Mouse (Mus musculus): Measurements from ENCODE around the gene Trhde. TPM values are rescaled to one million over a fixed set of nuclear protein-coding genes. Genes with fewer than 3 reads are reported as not detected.

The Trhde gene
- polyA plus RNA-seq, 1 experiment = 15.3 TPM

GRCm38 (mm10) chr10:114567891-114568290 is 234.2 kb downstream of the Trhde start:
- H3K27ac ChIP-seq (ENCODE audit: insufficient read depth, low read length) = no peak overlapping the region
- no peak overlapping the region for H3K4me3 ChIP-seq (ENCODE audit: insufficient read depth, low read length)
- TF ChIP-seq POLR2A (IDR thresholded peaks at IDR 0.05; ENCODE audit: extremely low read depth, insufficient read depth, low read length) (no peak), CTCF (IDR thresholded peaks at IDR 0.05; ENCODE audit: extremely low read depth, insufficient read depth, low read length) (no peak)
- no peaks in the 10 kb centered on the region for H3K4me1 ChIP-seq (ENCODE audit: control insufficient read depth, insufficient read depth, low read length)

DNA sequence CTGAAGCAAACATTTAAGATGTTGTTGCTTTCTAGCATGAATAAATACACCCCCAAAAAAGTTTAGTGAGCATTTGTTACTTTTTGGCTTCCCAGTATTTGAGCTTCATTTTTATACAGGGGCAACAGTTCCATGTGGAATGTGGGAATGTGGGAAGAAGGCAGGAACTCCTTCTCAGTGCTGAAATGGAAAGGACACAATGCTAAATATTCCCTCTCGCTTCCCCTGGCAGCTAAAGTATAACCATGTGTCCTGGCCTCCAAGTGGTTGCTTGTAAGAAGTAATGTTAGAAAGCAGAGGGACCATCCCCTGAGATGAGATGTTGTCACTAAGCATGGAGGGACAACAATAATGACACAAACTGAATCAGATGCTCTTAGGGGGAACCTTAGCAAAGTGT is 292.9 kb downstream of the Trhde start:
- H3K27ac ChIP-seq (ENCODE audit: insufficient read depth, low read length) = no peak overlapping the region
- no peak overlapping the region for H3K4me3 ChIP-seq (ENCODE audit: insufficient read depth, low read length)
- H3K4me1 ChIP-seq (ENCODE audit: control insufficient read depth, insufficient read depth, low read length) = no peaks in the 10 kb centered on the region
- TF ChIP-seq POLR2A (IDR thresholded peaks at IDR 0.05; ENCODE audit: extremely low read depth, insufficient read depth, low read length) (no peak), CTCF (IDR thresholded peaks at IDR 0.05; ENCODE audit: extremely low read depth, insufficient read depth, low read length) (no peak)

GRCm38 (mm10) chr10:114488806-114489205 is 313.3 kb downstream of the Trhde start:
- Histone ChIP-seq H3K4me3 (ENCODE audit: insufficient read depth, low read length) (no peak overlapping the region), H3K27ac (ENCODE audit: insufficient read depth, low read length) (no peak overlapping the region), H3K4me1 (ENCODE audit: control insufficient read depth, insufficient read depth, low read length) (no peaks in the 10 kb centered on the region)
- no peak for TF ChIP-seq CTCF (IDR thresholded peaks at IDR 0.05; ENCODE audit: extremely low read depth, insufficient read depth, low read length)
- TF ChIP-seq POLR2A (IDR thresholded peaks at IDR 0.05; ENCODE audit: extremely low read depth, insufficient read depth, low read length) = no peak

- no peak for TF ChIP-seq CTCF (IDR thresholded peaks at IDR 0.05; ENCODE audit: extremely low read depth, insufficient read depth, low read length)
- no peak for TF ChIP-seq POLR2A (IDR thresholded peaks at IDR 0.05; ENCODE audit: extremely low read depth, insufficient read depth, low read length)
- H3K4me1 ChIP-seq (ENCODE audit: control insufficient read depth, insufficient read depth, low read length) = no peaks in the 10 kb centered on the region
- H3K4me3 ChIP-seq (ENCODE audit: insufficient read depth, low read length) = no peak overlapping the region
- no peak overlapping the region for H3K27ac ChIP-seq (ENCODE audit: insufficient read depth, low read length)
Measured at GRCm38 (mm10) chr10:114455591-114455990, 346.5 kb downstream of the Trhde start.

DNA sequence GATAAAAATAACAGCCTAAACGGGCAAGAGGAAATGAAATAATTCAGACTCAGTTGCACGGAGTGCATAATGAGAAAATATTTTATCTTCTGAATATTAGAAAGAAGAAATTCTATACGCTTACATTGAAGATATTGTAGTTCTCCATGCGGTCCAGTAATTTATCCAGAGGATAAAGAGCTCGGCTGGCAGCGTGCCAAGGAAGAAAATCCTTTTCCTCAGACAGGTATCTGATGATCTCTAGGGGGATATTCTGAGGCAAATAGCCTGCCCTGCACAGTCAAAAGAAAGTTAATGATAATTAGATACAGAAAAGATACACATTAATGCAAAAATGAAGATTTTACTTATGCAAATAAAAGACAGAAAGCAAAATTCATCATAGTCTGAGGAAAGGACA is 354.0 kb downstream of the Trhde start:
- no peak overlapping the region for H3K27ac ChIP-seq (ENCODE audit: insufficient read depth, low read length)
- H3K4me3 ChIP-seq (ENCODE audit: insufficient read depth, low read length) = no peak overlapping the region
- TF ChIP-seq POLR2A (IDR thresholded peaks at IDR 0.05; ENCODE audit: extremely low read depth, insufficient read depth, low read length) (no peak), CTCF (IDR thresholded peaks at IDR 0.05; ENCODE audit: extremely low read depth, insufficient read depth, low read length) (no peak)
- H3K4me1 ChIP-seq (ENCODE audit: control insufficient read depth, insufficient read depth, low read length) = no peaks in the 10 kb centered on the region

GRCm38 (mm10) chr10:114418956-114419530 is 383.1 kb downstream of the Trhde start:
- no peak for TF ChIP-seq CTCF (IDR thresholded peaks at IDR 0.05; ENCODE audit: extremely low read depth, insufficient read depth, low read length)
- no peak for TF ChIP-seq POLR2A (IDR thresholded peaks at IDR 0.05; ENCODE audit: extremely low read depth, insufficient read depth, low read length)
- H3K4me1 ChIP-seq (ENCODE audit: control insufficient read depth, insufficient read depth, low read length) = no peaks in the 10 kb centered on the region
- no peak overlapping the region for H3K4me3 ChIP-seq (ENCODE audit: insufficient read depth, low read length)
- no peak overlapping the region for H3K27ac ChIP-seq (ENCODE audit: insufficient read depth, low read length)

GRCm38 (mm10) chr10:114415717-114416116 is 386.4 kb downstream of the Trhde start:
- TF ChIP-seq POLR2A (IDR thresholded peaks at IDR 0.05; ENCODE audit: extremely low read depth, insufficient read depth, low read length) (no peak), CTCF (IDR thresholded peaks at IDR 0.05; ENCODE audit: extremely low read depth, insufficient read depth, low read length) (no peak)
- Histone ChIP-seq H3K4me1 (ENCODE audit: control insufficient read depth, insufficient read depth, low read length) (no peaks in the 10 kb centered on the region), H3K4me3 (ENCODE audit: insufficient read depth, low read length) (no peak overlapping the region), H3K27ac (ENCODE audit: insufficient read depth, low read length) (no peak overlapping the region)

- H3K4me3 ChIP-seq (ENCODE audit: insufficient read depth, low read length) = no peak overlapping the region
- no peak for TF ChIP-seq CTCF (IDR thresholded peaks at IDR 0.05; ENCODE audit: extremely low read depth, insufficient read depth, low read length)
- TF ChIP-seq POLR2A (IDR thresholded peaks at IDR 0.05; ENCODE audit: extremely low read depth, insufficient read depth, low read length) = no peak
Measured at GRCm38 (mm10) chr10:114405260-114405659, 396.8 kb downstream of the Trhde start.

DNA sequence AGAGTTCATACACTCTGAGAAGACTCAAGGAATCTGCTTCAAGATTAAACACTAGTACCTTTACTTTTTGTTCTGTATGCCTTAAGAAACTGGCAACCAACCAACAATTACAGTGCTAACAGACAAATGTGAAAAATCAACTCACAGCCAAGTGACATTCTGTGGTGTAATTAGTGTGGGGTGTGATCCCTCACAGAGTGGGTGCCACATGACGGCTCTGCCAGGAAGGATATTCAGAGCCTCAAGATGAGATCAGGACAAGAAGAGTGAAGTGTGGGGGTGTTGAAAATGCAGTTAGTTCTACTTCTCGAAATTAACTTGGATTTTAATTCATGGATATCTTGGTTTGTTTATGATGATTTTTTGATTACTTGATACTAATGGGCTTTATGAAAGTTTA is 398.3 kb downstream of the Trhde start:
- TF ChIP-seq POLR2A (IDR thresholded peaks at IDR 0.05; ENCODE audit: extremely low read depth, insufficient read depth, low read length) (no peak), CTCF (IDR thresholded peaks at IDR 0.05; ENCODE audit: extremely low read depth, insufficient read depth, low read length) (no peak)
- H3K4me1 ChIP-seq (ENCODE audit: control insufficient read depth, insufficient read depth, low read length) = no peaks in the 10 kb centered on the region
- no peak overlapping the region for H3K27ac ChIP-seq (ENCODE audit: insufficient read depth, low read length)
- no peak overlapping the region for H3K4me3 ChIP-seq (ENCODE audit: insufficient read depth, low read length)

More at GRCm38 (mm10) chr10:114405260-114405659, 396.8 kb downstream of the Trhde start:
- H3K4me1 ChIP-seq (ENCODE audit: control insufficient read depth, insufficient read depth, low read length) = no peaks in the 10 kb centered on the region
- no peak overlapping the region for H3K27ac ChIP-seq (ENCODE audit: insufficient read depth, low read length)

- Histone ChIP-seq H3K27ac (ENCODE audit: insufficient read depth, low read length) (no peak overlapping the region), H3K4me3 (ENCODE audit: insufficient read depth, low read length) (no peak overlapping the region), H3K4me1 (ENCODE audit: control insufficient read depth, insufficient read depth, low read length) (no peaks in the 10 kb centered on the region)
- TF ChIP-seq POLR2A (IDR thresholded peaks at IDR 0.05; ENCODE audit: extremely low read depth, insufficient read depth, low read length) (no peak), CTCF (IDR thresholded peaks at IDR 0.05; ENCODE audit: extremely low read depth, insufficient read depth, low read length) (no peak)
Measured at GRCm38 (mm10) chr10:114370804-114371203, 431.3 kb downstream of the Trhde start.

All from cortical plate, adult 2 months (tissue).